Mouse (Mus musculus) embryonic fibroblast, embryonic 13.5 days (primary cell): ENCODE results near the gene Cacfd1.

ENCODE experiments used
- CTCF ChIP-seq: IDR thresholded peaks from 2 replicates; pipeline ENCODE4 v1.5.1; 2011; ENCODE audit warnings: mild to moderate bottlenecking, control low read depth, low read length, moderate library complexity, borderline replicate concordance; ENCODE audit not compliant: insufficient read depth
- POLR2A ChIP-seq: IDR thresholded peaks from 2 replicates; pipeline ENCODE4 v1.6.1; 2011; ENCODE audit warnings: low read depth, mild to moderate bottlenecking, control low read depth, low read length, moderate library complexity

DNA sequence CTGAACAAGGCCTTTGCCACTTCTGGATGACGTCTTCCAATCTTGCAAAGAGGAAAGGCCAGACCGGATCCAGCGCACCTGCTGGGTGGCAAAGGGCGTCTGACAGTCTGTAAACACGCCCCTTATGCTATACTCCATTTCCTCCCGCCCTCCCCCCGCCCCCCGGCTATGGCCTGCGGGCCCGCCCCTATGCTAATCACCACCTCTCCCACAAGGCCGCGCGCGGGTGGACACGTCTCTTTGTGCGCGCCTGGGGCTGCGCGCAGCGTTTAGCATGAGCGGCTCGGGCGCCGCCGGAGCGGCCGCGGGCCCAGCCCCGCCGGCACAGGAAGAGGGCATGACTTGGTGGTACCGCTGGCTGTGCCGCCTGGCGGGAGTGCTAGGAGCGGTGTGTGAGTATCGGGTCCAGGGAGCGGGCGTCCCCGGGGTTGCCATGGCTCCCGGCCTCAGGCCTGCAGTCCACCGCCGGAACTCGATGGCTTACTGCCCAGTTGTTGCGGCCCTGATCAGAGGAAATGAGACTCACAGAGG lies at the start of gene Cacfd1:
- TF ChIP-seq CTCF: no peak
- TF ChIP-seq POLR2A: peak; percentile 79
